Comparison of ENCODE assay signal across 11 mouse cellular contexts in genomic region chr6:124448186-124448852, GRCm38 (mm10). TPM values are rescaled to one million over a fixed set of nuclear protein-coding genes. Genes with fewer than 3 reads are reported as not detected.
DNase-seq lines count a peak whose midpoint lies in the region; ATAC-seq and TF ChIP-seq lines count a peak whose summit lies in the region.
"Had no signal": no experiment of that assay in that cellular context is flagged by ENCODE, and none has a peak within 500 bp of the region (broad histone marks: within the 10 kb centered on the region; RNA-seq: fewer than 3 reads in every experiment).

No protein-coding gene starts in this region.

- no peak overlapping the region for H3K27ac ChIP-seq in left cerebral cortex, adult 2 months
- no peak overlapping the region for H3K27ac ChIP-seq in MEL (ENCODE audit: control insufficient read depth, low read depth, low read length)
- H3K27ac ChIP-seq: liver, embryonic 15.5 days had no signal

- H3K4me3 ChIP-seq in left cerebral cortex, adult 2 months, result no peak overlapping the region
- H3K4me3 ChIP-seq in MEL (ENCODE audit: control insufficient read depth in 1 of 2, insufficient read depth in 1 of 2, low read depth in 2 of 2, low read length in 2 of 2), result no peak overlapping the region
- H3K4me3 ChIP-seq: liver, embryonic 15.5 days had no signal

- H3K79me2 ChIP-seq in MEL (ENCODE audit: control insufficient read depth, insufficient read depth, low read length, poor library complexity), result no peaks in the 10 kb centered on the region

- peaks cover 0 to 6% of the 10 kb centered on the region in 2 experiments for H3K36me3 ChIP-seq in MEL (ENCODE audit: control insufficient read depth in 1 of 2, insufficient read depth in 2 of 2, low read length in 2 of 2)
- H3K36me3 ChIP-seq: liver, embryonic 15.5 days had no signal

- no peaks in the 10 kb centered on the region for H3K27me3 ChIP-seq in MEL (ENCODE audit: control insufficient read depth in 1 of 2, insufficient read depth in 2 of 2, low read length in 2 of 2)
- H3K27me3 ChIP-seq: liver, embryonic 15.5 days had no signal

- no peaks in the 10 kb centered on the region for H3K9me3 ChIP-seq in MEL (replicated peaks; ENCODE audit: insufficient read depth, low read length)
- H3K9me3 ChIP-seq: liver, embryonic 15.5 days had no signal

- TF ChIP-seq CTCF in left cerebral cortex, adult 2 months (IDR thresholded peaks at IDR 0.05), result peak; percentile 63
- TF ChIP-seq CTCF in MEL (IDR thresholded peaks at IDR 0.05 in 2 of 3, conservative IDR thresholded peaks at IDR 0.05 in 1 of 3; ENCODE audit: control insufficient read depth in 1 of 3, insufficient read depth in 1 of 3, low read depth in 2 of 3, low read length in 3 of 3, poor library complexity in 1 of 3, severe bottlenecking in 1 of 3), result peak; percentile 62 to 69 (median 63)

- DNase-seq in cerebellum, adult 9-10 months, result peak; percentile 47
- no peak for DNase-seq in cerebellum, adult 8-10 months
- no peak for DNase-seq in left cerebral cortex, adult 2 months (ENCODE audit: extremely low spot score in 1 of 2, low spot score in 2 of 2)
- no peak for DNase-seq in left cerebral cortex, adult 9 months (ENCODE audit: low spot score in 2 of 2)
- peak; percentile 47 for DNase-seq in MEL (ENCODE audit: low read depth, low spot score)
- DNase-seq in right cerebral cortex, postnatal 4 days, result no peak
- DNase-seq in adrenal gland, postnatal 36 days, result no peak
- DNase-seq: layer of hippocampus, adult 9-11 months had no signal

- peaks cover 0 to 10% of the 10 kb centered on the region in 2 experiments; a peak in 2 of 4 replicates for H3K4me1 ChIP-seq in MEL (ENCODE audit: control insufficient read depth in 1 of 2, insufficient read depth in 2 of 2, low read length in 2 of 2)

- intact Hi-C loops in left cerebral cortex, adult 2 months (cut with DNase I), result no loop called here

- ATAC-seq in megakaryocyte, adult 5-6 weeks (ENCODE audit: poor library complexity, severe bottlenecking), result peak; percentile 68
- ATAC-seq: forebrain, embryonic 14.5 days had no signal

- TF ChIP-seq RAD21 in MEL (IDR thresholded peaks at IDR 0.05; ENCODE audit: low read depth, low read length), result peak; percentile 7

- TF ChIP-seq POLR2A in MEL (IDR thresholded peaks at IDR 0.05; ENCODE audit: control insufficient read depth in 1 of 2, insufficient read depth in 1 of 2, low read depth in 1 of 2, low read length in 2 of 2, poor library complexity in 1 of 2), result no peak

- no peak for TF ChIP-seq EP300 in MEL (IDR thresholded peaks at IDR 0.05; ENCODE audit: low read depth in 1 of 2, low read length in 2 of 2)

- no peak overlapping the region for H3K9ac ChIP-seq in MEL (ENCODE audit: control insufficient read depth, low read depth, low read length, poor library complexity, severe bottlenecking)
- H3K9ac ChIP-seq: liver, embryonic 15.5 days had no signal

TF ChIP-seq in MEL, 35 proteins besides CTCF, POLR2A, EP300 and RAD21:
- TF ChIP-seq HCFC1 (IDR thresholded peaks at IDR 0.05; ENCODE audit: low read depth, low read length), result no peak
- TF ChIP-seq SMC3 (IDR thresholded peaks at IDR 0.05; ENCODE audit: low read depth, low read length), result peak; percentile 48
- no peak for TF ChIP-seq KAT2A (conservative IDR thresholded peaks at IDR 0.05; ENCODE audit: low read depth, low read length)
- no peak for TF ChIP-seq NRF1 (IDR thresholded peaks at IDR 0.05; ENCODE audit: insufficient read depth, low read depth, low read length, poor library complexity, severe bottlenecking)
- no peak for TF ChIP-seq ZKSCAN1 (IDR thresholded peaks at IDR 0.05; ENCODE audit: low read depth, low read length)
- TF ChIP-seq CHD1 (IDR thresholded peaks at IDR 0.05; ENCODE audit: low read depth, low read length), result no peak
- TF ChIP-seq BHLHE40 (IDR thresholded peaks at IDR 0.05; ENCODE audit: borderline replicate concordance, low read depth, low read length), result peak; percentile 25; the same call in 1 of the 2 replicates
- TF ChIP-seq E2F4 (IDR thresholded peaks at IDR 0.05; ENCODE audit: borderline replicate concordance, low read depth, low read length), result no peak
- TF ChIP-seq MAZ (IDR thresholded peaks at IDR 0.05; ENCODE audit: low read depth, low read length), result 0 out of 2 replicates have a peak, but pooled peaks have one; percentile 34

RNA-seq across cellular contexts. Expression of gene Clstn3, which starts 16.3 kb away (rescaled TPM):
- total RNA-seq in left cerebral cortex, adult 2 months (2021), result 100 to 1,000 TPM; 393 to 399 TPM
- total RNA-seq in MEL (2012; rRNA removed), result 46.5 and 51.3 TPM in 2 replicates
- polyA plus RNA-seq in MEL (2012; ENCODE audit: insufficient read depth in 1 of 2, insufficient read length in 2 of 2, low read depth in 1 of 2, low replicate concordance in 2 of 2, missing spikeins in 1 of 2), result 10 to 100 TPM in 1 of 2 experiments, not detected in 1; 59.8 TPM
- total RNA-seq in megakaryocyte, adult 5-6 weeks (2015), result 0.11 and 1.2 TPM in 2 replicates
- 0.51 and 0.73 TPM in 2 replicates for total RNA-seq in megakaryocyte, adult 5-6 weeks (2017)
- total RNA-seq in adrenal gland, postnatal 36 days (2021), result 10 to 100 TPM; 54.9 to 78.2 TPM

RNA-seq across cellular contexts. Expression of gene Pex5, which starts 33.5 kb away (rescaled TPM):
- total RNA-seq in left cerebral cortex, adult 2 months (2021), result 10 to 100 TPM; 65.7 to 65.9 TPM
- 56.0 and 63.1 TPM in 2 replicates for total RNA-seq in MEL (2012; rRNA removed)
- polyA plus RNA-seq in MEL (2012; ENCODE audit: insufficient read depth in 1 of 2, insufficient read length in 2 of 2, low read depth in 1 of 2, low replicate concordance in 2 of 2, missing spikeins in 1 of 2), result 10 to 100 TPM in 1 of 2 experiments, not detected in 1; 63.0 TPM
- total RNA-seq in megakaryocyte, adult 5-6 weeks (2015), result 16.1 and 16.8 TPM in 2 replicates
- 17.7 and 18.4 TPM in 2 replicates for total RNA-seq in megakaryocyte, adult 5-6 weeks (2017)
- total RNA-seq in adrenal gland, postnatal 36 days (2021), result 10 to 100 TPM; 89.5 to 96.9 TPM

RNA-seq across cellular contexts. Expression of gene C1rl, which starts 44.6 kb away (rescaled TPM):
- total RNA-seq in left cerebral cortex, adult 2 months (2021), result under 1 TPM; 0.25 to 0.37 TPM
- 0.98 and 1.2 TPM in 2 replicates for total RNA-seq in MEL (2012; rRNA removed)
- polyA plus RNA-seq in MEL (2012; ENCODE audit: insufficient read depth in 1 of 2, insufficient read length in 2 of 2, low read depth in 1 of 2, low replicate concordance in 2 of 2, missing spikeins in 1 of 2), result 1 to 10 TPM in 1 of 2 experiments, not detected in 1; 2.6 TPM
- total RNA-seq in megakaryocyte, adult 5-6 weeks (2015), result 9.2 and 11.8 TPM in 2 replicates
- total RNA-seq in megakaryocyte, adult 5-6 weeks (2017), result 15.1 and 15.9 TPM in 2 replicates
- 10 to 100 TPM; 11.8 to 15.5 TPM for total RNA-seq in adrenal gland, postnatal 36 days (2021)

Comparison
In these comparisons a context has a peak if more than half of its experiments do, and no peak if none do; other contexts are left out.
1. DNase-seq: peak in cerebellum, adult 9-10 months (single experiment) and MEL (single experiment); none in cerebellum, adult 8-10 months (single experiment), left cerebral cortex, adult 2 months (0 of 2), left cerebral cortex, adult 9 months (0 of 2), right cerebral cortex, postnatal 4 days (single experiment) and adrenal gland, postnatal 36 days (0 of 2).
2. RNA of gene Clstn3, which starts 16.3 kb away (total RNA-seq): 393 to 399 TPM in left cerebral cortex, adult 2 months, 54.9 to 78.2 TPM in adrenal gland, postnatal 36 days and 46.5 to 51.3 TPM in MEL; 0.11 to 1.2 TPM in megakaryocyte, adult 5-6 weeks; every median in the first group is over 10 times any median in the second.